Mouse (Mus musculus) layer of hippocampus, postnatal 14 days (tissue): Measurements from ENCODE around the gene Gm20908. TPM values are rescaled to one million over a fixed set of nuclear protein-coding genes. Genes with fewer than 3 reads are reported as not detected.
"Not testable (repeated sequence)": the region's sequence is repeated elsewhere in the genome, so short reads cannot be mapped to it uniquely, and the experiment has no call there.

Experiments used
- DNase-seq, 2 experiments: peaks; one replicate each; pipeline ENCODE4 v3.0.0; 2021 to 2022; ENCODE audit warnings: low spot score in 2 of 2, mixed read lengths in 1 of 2
- long read RNA-seq, 2 experiments: library from polyadenylated mRNA; stranded (forward); transcript quantifications; one replicate each; pipeline ENCODE4 v2.0.0; 2021
- total RNA-seq, 2 experiments: library from RNA; stranded (reverse); gene quantifications; 2 replicates each; pipeline ENCODE4 v1.2.3; 2021

The Gm20908 gene
- not detected for total RNA-seq
- long read RNA-seq, experiment 1, result 0 reads
- long read RNA-seq, experiment 2, result 0 reads

- DNase-seq, result not testable (repeated sequence)
These were observed at the start of gene Gm20908 for GRCm38 (mm10) chrY:64472966-64473365. Gm20908 (plus strand) TSS chrY:64473266.
